Mouse (Mus musculus): ENCODE measurements around the gene N4bp2. TPM values are rescaled to one million over a fixed set of nuclear protein-coding genes. Genes with fewer than 3 reads are reported as not detected.

The N4bp2 gene
- polyA plus RNA-seq, 1 experiment from 2014 or later: 33.1 TPM

Other genes with a start within 250 kb of the N4bp2 start
- 99.0 and 106 TPM in 2 replicates for gene Smim14, start 226.3 kb upstream of the N4bp2 start, polyA plus RNA-seq (2016; fragmentation: Nextera tagmentation; extraction: Ambion mirVana)
- 170 and 199 TPM in 2 replicates for gene Ube2k, start 226.3 kb upstream of the N4bp2 start, polyA plus RNA-seq (2016; fragmentation: Nextera tagmentation; extraction: Ambion mirVana)
- gene Pds5a, start 65.2 kb upstream of the N4bp2 start, polyA plus RNA-seq (2016; fragmentation: Nextera tagmentation; extraction: Ambion mirVana): 53.6 and 69.2 TPM in 2 replicates
- gene Rhoh, start 97.7 kb downstream of the N4bp2 start, polyA plus RNA-seq (2016; fragmentation: Nextera tagmentation; extraction: Ambion mirVana): 0.55 and 0.73 TPM in 2 replicates
- 0.09 TPM in 1 of 2 replicates, not detected in the other for gene Chrna9, start 171.4 kb downstream of the N4bp2 start, polyA plus RNA-seq (2016; fragmentation: Nextera tagmentation; extraction: Ambion mirVana)
- gene 9130230L23Rik, start 240.8 kb downstream of the N4bp2 start, polyA plus RNA-seq (2016; fragmentation: Nextera tagmentation; extraction: Ambion mirVana): 0.12 and 0.75 TPM in 2 replicates